Mouse (Mus musculus) liver, adult 2 months (tissue): Measurements from ENCODE around the gene Glb1l.
A peak's percentile ranks its signal among the peaks of the same experiment; 100 is the strongest.

Source experiments
- CTCF ChIP-seq: fragments of 200-500 bp; IDR thresholded peaks from 2 replicates; pipeline ENCODE4 v1.5.1; 2011; ENCODE audit warnings: low read depth, low read length, control low read depth
- POLR2A ChIP-seq: fragments of 200-500 bp; IDR thresholded peaks from 2 replicates; pipeline ENCODE4 v1.6.1; 2011; ENCODE audit warnings: low read length, control low read depth; ENCODE audit not compliant: insufficient read depth; ENCODE audit errors: extremely low read depth

DNA sequence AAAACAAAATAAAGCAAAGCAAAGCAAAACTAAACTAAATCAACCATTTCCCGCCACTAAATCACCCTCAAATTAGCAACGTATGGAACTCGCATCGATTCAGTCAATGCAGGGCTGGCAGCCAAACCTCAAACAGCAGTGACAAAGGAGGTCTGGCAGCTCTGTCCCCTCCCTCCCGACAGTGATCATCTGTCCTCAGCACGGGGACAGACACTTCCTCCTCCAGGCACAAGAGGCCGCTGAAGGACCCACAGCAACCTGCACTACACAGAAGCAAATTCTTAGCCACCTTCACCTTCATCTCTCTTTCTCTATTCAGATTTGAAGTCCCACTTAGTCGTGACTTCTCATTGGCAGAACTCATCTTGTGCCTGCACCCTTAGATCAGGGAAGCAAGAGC, 24.0 kb upstream of the Glb1l start:
- TF ChIP-seq CTCF (peak; percentile 87), POLR2A (no peak)
